Mouse (Mus musculus) kidney, adult 2 months (tissue): ENCODE data around the gene Gm28048.

Source experiments
- CTCF ChIP-seq: fragments of 200-500 bp; conservative IDR thresholded peaks from 2 replicates; pipeline ENCODE4 v1.5.1; 2011; ENCODE audit warnings: low read depth, mild to moderate bottlenecking, control low read depth, low read length, moderate library complexity, mixed read lengths; ENCODE audit not compliant: insufficient read depth, insufficient read length
- POLR2A ChIP-seq: fragments of 200-500 bp; IDR thresholded peaks from one replicate; pipeline ENCODE4 v1.6.1; 2011; ENCODE audit warnings: low read depth, low read length, control low read depth

DNA sequence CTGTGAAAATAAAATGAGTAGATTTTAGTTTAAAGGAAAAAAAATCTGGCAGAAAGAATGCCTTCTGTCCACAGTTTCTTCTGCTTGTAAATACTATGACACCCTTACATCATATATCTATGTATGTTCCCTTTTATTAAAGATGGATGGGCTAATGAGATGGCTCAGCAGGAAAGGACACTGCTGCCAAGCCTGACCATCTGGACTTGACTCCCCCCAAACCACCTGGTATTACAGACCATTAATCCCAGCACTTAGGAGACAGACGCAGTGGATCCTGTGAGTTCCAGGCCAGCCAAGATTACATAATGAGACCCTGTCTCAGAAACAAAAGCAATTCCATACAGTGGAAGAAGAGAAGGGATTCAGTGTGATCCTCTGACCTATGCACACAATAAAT, 3.2 kb downstream of the Gm28048 start:
- TF ChIP-seq CTCF, result no peak
- TF ChIP-seq POLR2A, result no peak
